Mouse (Mus musculus): Measurements from ENCODE around the gene Aldh8a1. TPM values are rescaled to one million over a fixed set of nuclear protein-coding genes. Genes with fewer than 3 reads are reported as not detected.

Gene Aldh8a1
- total and polyA plus RNA-seq, 2 experiments: 309 to 384 TPM

DNA sequence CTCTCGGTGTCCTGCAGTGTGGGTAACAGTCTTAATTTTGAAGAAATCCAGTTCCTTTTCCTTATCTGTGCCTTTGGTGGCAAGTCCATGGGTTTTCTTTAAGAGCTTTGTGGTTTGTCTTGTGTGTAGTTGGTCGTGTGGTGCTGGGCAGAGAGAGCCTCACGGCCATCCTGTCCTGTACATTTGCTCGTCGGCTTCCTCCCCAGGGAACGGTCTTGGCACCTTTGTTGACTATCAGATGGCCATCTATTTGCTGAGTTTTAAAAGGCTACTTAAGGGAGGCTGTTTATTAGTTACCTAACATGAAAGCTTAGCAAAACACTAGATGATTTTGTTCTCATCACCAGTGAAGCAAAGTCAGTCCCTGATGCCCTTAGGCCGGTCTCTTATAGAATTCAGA lies 15.2 kb upstream of the Aldh8a1 start:
- Histone ChIP-seq H3K9ac (ENCODE audit: low read depth, low read length) (no peak overlapping the region), H3K79me2 (ENCODE audit: control insufficient read depth, insufficient read depth, low read length) (no peaks in the 10 kb centered on the region), H3K27ac (replicated peaks; ENCODE audit: insufficient read depth, low read depth, low read length) (no peak overlapping the region), H3K4me3 (ENCODE audit: insufficient read depth, low read depth, low read length) (no peak overlapping the region), H3K27me3 (ENCODE audit: control insufficient read depth, insufficient read depth, low read length) (no peaks in the 10 kb centered on the region), H3K36me3 (ENCODE audit: control insufficient read depth, insufficient read depth, low read length) (peaks cover 52% of the 10 kb centered on the region), H3K4me1 (ENCODE audit: control insufficient read depth, insufficient read depth, low read length) (no peaks in the 10 kb centered on the region)
- TF ChIP-seq POLR2A (IDR thresholded peaks at IDR 0.05; ENCODE audit: extremely low read depth, insufficient read depth, low read length): no peak
- no peak for TF ChIP-seq CTCF (IDR thresholded peaks at IDR 0.05; ENCODE audit: low read depth, low read length)
- no peak for DNase-seq (ENCODE audit: extremely low read depth, low read depth, low spot score)
- 89% methylated on average over 7 of the region's 7 CpGs for WGBS

DNA sequence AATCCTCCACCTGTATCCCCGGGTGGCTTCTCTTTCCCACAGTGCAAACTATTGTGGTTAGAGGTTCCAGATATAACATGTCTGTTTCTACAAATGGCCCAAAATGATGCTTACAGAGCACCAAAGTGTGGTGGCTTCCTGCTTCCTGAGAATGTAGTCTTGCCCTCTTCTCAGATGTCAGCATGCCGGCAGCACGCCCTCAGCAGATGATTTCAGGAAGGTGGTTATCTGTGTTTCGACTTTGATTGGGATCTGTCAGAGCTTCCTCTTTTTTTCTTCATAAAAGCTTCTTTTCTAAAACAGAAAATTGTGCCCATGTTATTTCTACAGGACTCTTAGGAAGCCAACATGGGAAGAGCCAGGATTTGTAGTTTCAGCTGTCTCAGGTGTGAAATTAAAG lies 13.8 kb upstream of the Aldh8a1 start:
- peaks cover 53% of the 10 kb centered on the region for H3K36me3 ChIP-seq (ENCODE audit: control insufficient read depth, insufficient read depth, low read length)
- no peak overlapping the region for H3K4me3 ChIP-seq (ENCODE audit: insufficient read depth, low read depth, low read length)
- no peaks in the 10 kb centered on the region for H3K4me1 ChIP-seq (ENCODE audit: control insufficient read depth, insufficient read depth, low read length)
- DNase-seq (ENCODE audit: extremely low read depth, low read depth, low spot score): no peak
- no peak overlapping the region for H3K27ac ChIP-seq (replicated peaks; ENCODE audit: insufficient read depth, low read depth, low read length)
- WGBS: 91% methylated on average over 4 of the region's 4 CpGs
- no peak overlapping the region for H3K9ac ChIP-seq (ENCODE audit: low read depth, low read length)
- TF ChIP-seq CTCF (IDR thresholded peaks at IDR 0.05; ENCODE audit: low read depth, low read length) (no peak), POLR2A (IDR thresholded peaks at IDR 0.05; ENCODE audit: extremely low read depth, insufficient read depth, low read length) (no peak)
- no peaks in the 10 kb centered on the region for H3K79me2 ChIP-seq (ENCODE audit: control insufficient read depth, insufficient read depth, low read length)
- no peaks in the 10 kb centered on the region for H3K27me3 ChIP-seq (ENCODE audit: control insufficient read depth, insufficient read depth, low read length)

DNA sequence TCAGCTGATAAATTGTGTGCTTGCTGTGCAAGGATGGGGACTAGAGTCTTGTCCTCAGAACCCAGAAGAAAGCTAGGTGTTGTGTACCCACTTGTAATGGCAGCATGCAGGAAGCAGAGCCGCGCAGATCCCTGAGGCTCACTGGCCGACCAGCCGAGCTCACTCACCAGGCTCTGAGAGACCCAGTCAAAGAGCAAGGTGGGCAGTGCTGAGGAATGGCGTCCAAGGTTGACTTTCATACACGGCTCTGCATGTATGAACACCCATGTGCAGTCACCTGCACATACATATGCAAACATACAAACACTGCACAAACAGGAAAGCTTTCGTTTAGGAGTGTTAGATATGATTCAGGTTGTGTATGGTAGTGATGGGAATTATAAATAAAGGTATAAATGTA lies 12.1 kb upstream of the Aldh8a1 start:
- no peak for DNase-seq (ENCODE audit: extremely low read depth, low read depth, low spot score)
- H3K4me3 ChIP-seq (ENCODE audit: insufficient read depth, low read depth, low read length): no peak overlapping the region
- WGBS: 94% methylated on average over 7 of the region's 7 CpGs
- no peak overlapping the region for H3K27ac ChIP-seq (replicated peaks; ENCODE audit: insufficient read depth, low read depth, low read length)
- no peak for TF ChIP-seq CTCF (IDR thresholded peaks at IDR 0.05; ENCODE audit: low read depth, low read length)
- TF ChIP-seq POLR2A (IDR thresholded peaks at IDR 0.05; ENCODE audit: extremely low read depth, insufficient read depth, low read length): no peak
- no peaks in the 10 kb centered on the region; the same call in 1 of the 2 replicates for H3K79me2 ChIP-seq (ENCODE audit: control insufficient read depth, insufficient read depth, low read length)
- H3K9ac ChIP-seq (ENCODE audit: low read depth, low read length): no peak overlapping the region
- H3K4me1 ChIP-seq (ENCODE audit: control insufficient read depth, insufficient read depth, low read length): no peaks in the 10 kb centered on the region
- H3K36me3 ChIP-seq (ENCODE audit: control insufficient read depth, insufficient read depth, low read length): peaks cover 56% of the 10 kb centered on the region
- no peaks in the 10 kb centered on the region for H3K27me3 ChIP-seq (ENCODE audit: control insufficient read depth, insufficient read depth, low read length)

DNA sequence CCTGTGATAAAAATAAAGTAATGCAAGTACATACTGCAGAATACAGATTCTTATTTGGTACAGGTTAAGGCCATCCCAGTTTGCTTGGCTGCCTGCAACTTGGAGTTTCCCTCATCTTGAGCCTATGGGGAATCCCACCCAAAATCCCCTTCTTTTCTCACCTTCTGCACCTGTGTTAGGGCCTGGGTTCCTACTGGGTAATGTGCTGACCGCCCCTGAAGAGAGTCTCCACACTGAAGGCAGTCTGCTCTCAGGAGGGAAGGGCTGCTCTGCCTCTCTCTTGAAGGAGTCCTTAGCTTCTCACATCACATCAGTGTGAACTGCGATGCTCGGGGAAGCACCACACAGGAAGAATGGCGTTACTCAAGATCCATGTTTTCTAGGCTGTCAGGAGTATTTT lies 11.2 kb upstream of the Aldh8a1 start:
- H3K9ac ChIP-seq (ENCODE audit: low read depth, low read length): no peak overlapping the region
- TF ChIP-seq CTCF (IDR thresholded peaks at IDR 0.05; ENCODE audit: low read depth, low read length) (no peak), POLR2A (IDR thresholded peaks at IDR 0.05; ENCODE audit: extremely low read depth, insufficient read depth, low read length) (no peak)
- H3K79me2 ChIP-seq (ENCODE audit: control insufficient read depth, insufficient read depth, low read length): no peaks in the 10 kb centered on the region; the same call in 1 of the 2 replicates
- no peak overlapping the region for H3K27ac ChIP-seq (replicated peaks; ENCODE audit: insufficient read depth, low read depth, low read length)
- no peak for DNase-seq (ENCODE audit: extremely low read depth, low read depth, low spot score)
- no peak overlapping the region for H3K4me3 ChIP-seq (ENCODE audit: insufficient read depth, low read depth, low read length)
- H3K27me3 ChIP-seq (ENCODE audit: control insufficient read depth, insufficient read depth, low read length): no peaks in the 10 kb centered on the region
- peaks cover 53% of the 10 kb centered on the region for H3K36me3 ChIP-seq (ENCODE audit: control insufficient read depth, insufficient read depth, low read length)
- H3K4me1 ChIP-seq (ENCODE audit: control insufficient read depth, insufficient read depth, low read length): no peaks in the 10 kb centered on the region
- 83% methylated on average over 4 of the region's 4 CpGs for WGBS

DNA sequence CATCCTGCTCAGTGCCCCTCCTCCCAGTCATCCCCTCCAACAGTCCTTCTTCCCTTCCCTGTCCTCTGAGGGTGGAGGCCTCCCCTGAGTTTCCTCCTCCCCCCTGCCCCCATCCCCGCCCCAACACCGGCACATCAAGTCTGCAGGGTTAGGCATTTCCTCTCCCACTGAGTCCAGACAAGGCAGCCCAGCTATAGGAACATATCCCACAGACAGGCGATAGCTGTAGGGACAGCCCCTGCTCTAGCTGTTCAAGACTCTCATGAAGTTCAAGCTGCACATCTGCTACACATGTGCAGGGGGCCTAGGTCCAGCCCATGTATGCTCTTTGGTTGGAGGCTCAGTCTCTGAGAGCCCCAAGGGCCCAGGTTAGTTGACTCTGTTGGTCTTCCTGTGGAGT lies 10.6 kb upstream of the Aldh8a1 start:
- H3K36me3 ChIP-seq (ENCODE audit: control insufficient read depth, insufficient read depth, low read length): peaks cover 52% of the 10 kb centered on the region
- H3K27me3 ChIP-seq (ENCODE audit: control insufficient read depth, insufficient read depth, low read length): no peaks in the 10 kb centered on the region
- no peak for DNase-seq (ENCODE audit: extremely low read depth, low read depth, low spot score)
- no peak overlapping the region for H3K4me3 ChIP-seq (ENCODE audit: insufficient read depth, low read depth, low read length)
- no peaks in the 10 kb centered on the region for H3K4me1 ChIP-seq (ENCODE audit: control insufficient read depth, insufficient read depth, low read length)
- TF ChIP-seq POLR2A (IDR thresholded peaks at IDR 0.05; ENCODE audit: extremely low read depth, insufficient read depth, low read length) (no peak), CTCF (IDR thresholded peaks at IDR 0.05; ENCODE audit: low read depth, low read length) (no peak)
- 77% methylated on average over 3 of the region's 3 CpGs for WGBS
- H3K27ac ChIP-seq (replicated peaks; ENCODE audit: insufficient read depth, low read depth, low read length): no peak overlapping the region
- no peaks in the 10 kb centered on the region; the same call in 1 of the 2 replicates for H3K79me2 ChIP-seq (ENCODE audit: control insufficient read depth, insufficient read depth, low read length)
- no peak overlapping the region for H3K9ac ChIP-seq (ENCODE audit: low read depth, low read length)

DNA sequence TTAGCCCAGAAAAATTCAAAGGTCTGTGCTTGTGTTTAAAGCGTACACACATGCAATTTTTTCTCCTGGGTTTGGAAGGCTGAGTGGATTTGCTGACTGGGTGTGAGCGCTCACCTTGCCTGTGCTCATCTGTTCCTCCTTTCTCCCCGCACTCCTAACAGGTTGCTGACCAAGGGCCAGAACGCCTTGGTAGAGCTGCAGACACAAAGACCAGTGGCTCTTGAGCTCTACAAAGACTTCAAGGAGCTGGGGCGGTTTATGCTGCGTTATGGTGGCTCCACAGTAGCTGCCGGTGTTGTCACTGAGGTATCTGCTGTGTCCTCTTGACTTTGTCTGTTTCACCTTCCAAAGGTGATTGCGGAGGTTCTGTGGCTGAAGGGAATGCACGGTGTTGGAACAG lies 9.6 kb upstream of the Aldh8a1 start:
- Histone ChIP-seq H3K27me3 (ENCODE audit: control insufficient read depth, insufficient read depth, low read length) (no peaks in the 10 kb centered on the region), H3K4me3 (ENCODE audit: insufficient read depth, low read depth, low read length) (no peak overlapping the region), H3K27ac (replicated peaks; ENCODE audit: insufficient read depth, low read depth, low read length) (no peak overlapping the region), H3K9ac (ENCODE audit: low read depth, low read length) (no peak overlapping the region), H3K36me3 (ENCODE audit: control insufficient read depth, insufficient read depth, low read length) (peaks cover 45% of the 10 kb centered on the region), H3K79me2 (ENCODE audit: control insufficient read depth, insufficient read depth, low read length) (no peaks in the 10 kb centered on the region; the same call in 1 of the 2 replicates), H3K4me1 (ENCODE audit: control insufficient read depth, insufficient read depth, low read length) (no peaks in the 10 kb centered on the region)
- 96% methylated on average over 9 of the region's 9 CpGs for WGBS
- DNase-seq (ENCODE audit: extremely low read depth, low read depth, low spot score): no peak
- no peak for TF ChIP-seq POLR2A (IDR thresholded peaks at IDR 0.05; ENCODE audit: extremely low read depth, insufficient read depth, low read length)
